Mouse (Mus musculus) cerebellum, adult 9-10 months (tissue): Measurements from ENCODE around the gene Heatr4.

Experiments used
- DNase-seq: peaks from one replicate; pipeline ENCODE4 v3.0.0; 2022

Gene Heatr4

GRCm38 (mm10) chr12:83927747-83928146 lies 56.9 kb downstream of the Heatr4 start:
- DNase-seq, result no peak

GRCm38 (mm10) chr12:83926061-83926460 lies 58.6 kb downstream of the Heatr4 start:
- DNase-seq, result no peak

- no peak for DNase-seq
Observed at GRCm38 (mm10) chr12:83925160-83925703, 59.4 kb downstream of the Heatr4 start.

- no peak for DNase-seq
Observed at GRCm38 (mm10) chr12:83924332-83924731, 60.3 kb downstream of the Heatr4 start.

- DNase-seq, result no peak
Observed at GRCm38 (mm10) chr12:83923486-83923859, 61.2 kb downstream of the Heatr4 start.

GRCm38 (mm10) chr12:83922724-83923485 lies 61.7 kb downstream of the Heatr4 start:
- DNase-seq, result no peak

GRCm38 (mm10) chr12:83921535-83922381 lies 62.9 kb downstream of the Heatr4 start, which contains the start of gene Numb:
Gene Numb, minus strand, starts transcription at chr12:83921934.
- DNase-seq, result peak; percentile 100

GRCm38 (mm10) chr12:83920721-83921441 lies 63.8 kb downstream of the Heatr4 start:
- peak; percentile 60 for DNase-seq

GRCm38 (mm10) chr12:83916884-83917283 lies 67.8 kb downstream of the Heatr4 start:
- DNase-seq, result peak; percentile 65

- no peak for DNase-seq
Observed at GRCm38 (mm10) chr12:83914797-83915196, 69.9 kb downstream of the Heatr4 start.

- peak; percentile 89 for DNase-seq
Observed at GRCm38 (mm10) chr12:83914202-83914740, 70.4 kb downstream of the Heatr4 start.

GRCm38 (mm10) chr12:83910451-83910850 lies 74.2 kb downstream of the Heatr4 start:
- no peak for DNase-seq
